Mouse (Mus musculus) liver, adult 2 months (tissue): ENCODE results near the gene Diras1.

Source experiments
- CTCF ChIP-seq: fragments of 200-500 bp; IDR thresholded peaks from 2 replicates; pipeline ENCODE4 v1.5.1; 2011; ENCODE audit warnings: low read depth, low read length, control low read depth
- POLR2A ChIP-seq: fragments of 200-500 bp; IDR thresholded peaks from 2 replicates; pipeline ENCODE4 v1.6.1; 2011; ENCODE audit warnings: low read length, control low read depth; ENCODE audit not compliant: insufficient read depth; ENCODE audit errors: extremely low read depth

GRCm38 (mm10) chr10:80991007-80991406 is 34.5 kb downstream of the Diras1 start:
- TF ChIP-seq CTCF: peak; percentile 23; the same call in 1 of the 2 replicates
- TF ChIP-seq POLR2A: no peak
